Mouse (Mus musculus): ENCODE data around the gene Hoxc5. TPM values are rescaled to one million over a fixed set of nuclear protein-coding genes. Genes with fewer than 3 reads are reported as not detected.

Gene Hoxc5
- polyA plus RNA-seq, 1 experiment from 2014 or later: 4.8 TPM

GRCm38 (mm10) chr15:102984521-102984920, 17.3 kb downstream of the Hoxc5 start:
- peak overlapping the region; percentile 75 for H3K27ac ChIP-seq
- H3K4me2 ChIP-seq: peak overlapping the region; percentile 77
- H3K9ac ChIP-seq: peak overlapping the region; percentile 27; the same call in 1 of the 2 replicates
- peaks cover 78% of the 10 kb centered on the region for H3K4me1 ChIP-seq
- H3K9me3 ChIP-seq (replicated peaks): no peaks in the 10 kb centered on the region
- peak overlapping the region; percentile 10; the same call in 1 of the 2 replicates for H3K4me3 ChIP-seq (replicated peaks)
- H3K36me3 ChIP-seq: 0 out of 2 replicates have a peak, but pooled peaks cover 3% of the 10 kb centered on the region
- WGBS: 13% methylated on average over 10 of the region's 10 CpGs
- peaks cover 77% of the 10 kb centered on the region for H3K27me3 ChIP-seq
- ATAC-seq (replicated peaks; ENCODE audit: low FRiP score): no peak

GRCm38 (mm10) chr15:102984925-102985324, 17.7 kb downstream of the Hoxc5 start:
- Histone ChIP-seq H3K4me2 (peak overlapping the region; percentile 77), H3K4me1 (peaks cover 78% of the 10 kb centered on the region), H3K9ac (peak overlapping the region; percentile 27; the same call in 1 of the 2 replicates), H3K27me3 (peaks cover 77% of the 10 kb centered on the region), H3K9me3 (replicated peaks) (no peaks in the 10 kb centered on the region), H3K36me3 (0 out of 2 replicates have a peak, but pooled peaks cover 3% of the 10 kb centered on the region), H3K27ac (peak overlapping the region; percentile 75), H3K4me3 (replicated peaks) (peak overlapping the region; percentile 10; the same call in 1 of the 2 replicates)
- WGBS: 17% methylated on average over 3 of the region's 3 CpGs
- ATAC-seq (replicated peaks; ENCODE audit: low FRiP score): no peak

GRCm38 (mm10) chr15:102987124-102987833, 20.0 kb downstream of the Hoxc5 start:
- Histone ChIP-seq H3K27ac (peak overlapping the region; percentile 71), H3K4me2 (peak overlapping the region; percentile 17), H3K9me3 (replicated peaks) (no peaks in the 10 kb centered on the region), H3K27me3 (peaks cover 85% of the 10 kb centered on the region), H3K9ac (no peak overlapping the region), H3K4me1 (peaks cover 89% of the 10 kb centered on the region), H3K36me3 (0 out of 2 replicates have a peak, but pooled peaks cover 3% of the 10 kb centered on the region), H3K4me3 (replicated peaks) (no peak overlapping the region)
- 0 out of 2 replicates have a peak, but pooled peaks have one; percentile 6 for ATAC-seq (replicated peaks; ENCODE audit: low FRiP score)
- 6% methylated on average over 21 of the region's 21 CpGs for WGBS

DNA sequence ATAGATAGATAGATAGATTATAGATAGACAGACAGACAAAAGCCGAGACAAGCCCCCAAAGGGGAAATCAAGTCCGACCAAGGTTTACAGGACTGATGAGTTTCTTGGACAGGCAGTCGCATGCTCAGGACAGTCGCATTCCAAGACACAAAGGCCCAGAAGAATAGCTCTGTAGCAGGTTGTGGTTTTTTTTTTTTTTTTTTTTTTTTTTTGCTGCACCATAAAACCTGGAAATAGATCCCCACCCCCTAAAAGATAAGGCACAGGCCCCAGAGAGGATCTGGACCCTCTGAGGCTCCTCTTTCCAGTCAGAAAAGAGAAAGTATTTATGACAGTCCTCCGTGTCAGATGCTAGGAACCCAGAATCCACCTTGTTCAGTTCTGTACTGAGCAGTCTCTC, 20.8 kb downstream of the Hoxc5 start:
- Histone ChIP-seq H3K4me1 (peaks cover 94% of the 10 kb centered on the region), H3K4me3 (replicated peaks) (no peak overlapping the region), H3K27ac (no peak overlapping the region), H3K9me3 (replicated peaks) (no peaks in the 10 kb centered on the region), H3K4me2 (no peak overlapping the region), H3K9ac (no peak overlapping the region), H3K27me3 (peaks cover 87% of the 10 kb centered on the region), H3K36me3 (0 out of 2 replicates have a peak, but pooled peaks cover 3% of the 10 kb centered on the region)
- WGBS: 45% methylated on average over 5 of the region's 5 CpGs
- no peak for ATAC-seq (replicated peaks; ENCODE audit: low FRiP score)

GRCm38 (mm10) chr15:102990461-102991397, 23.5 kb downstream of the Hoxc5 start, which contains the start of gene Hoxc8:
Hoxc8 (plus strand) TSS chr15:102990607.
- Histone ChIP-seq H3K4me1 (peaks cover 84% of the 10 kb centered on the region), H3K4me3 (replicated peaks) (peak within 1 kb of the TSS; percentile 57), H3K9me3 (replicated peaks) (no peaks in the 10 kb centered on the region), H3K9ac (peak within 1 kb of the TSS; percentile 68), H3K27ac (peak within 1 kb of the TSS; percentile 89), H3K4me2 (peak within 1 kb of the TSS; percentile 86), H3K36me3 (no peaks in the 10 kb centered on the region), H3K27me3 (peaks cover 79% of the 10 kb centered on the region)
- 1% methylated on average over 69 of the region's 69 CpGs for WGBS
- 0 out of 2 replicates have a peak, but pooled peaks have one; percentile 26 for ATAC-seq (replicated peaks; ENCODE audit: low FRiP score)

- 15% methylated on average over 7 of the region's 7 CpGs for WGBS
- peak overlapping the region; percentile 57 for H3K4me3 ChIP-seq (replicated peaks)
- H3K9me3 ChIP-seq (replicated peaks): no peaks in the 10 kb centered on the region
- ATAC-seq (replicated peaks; ENCODE audit: low FRiP score): no peak
- peak overlapping the region; percentile 89 for H3K27ac ChIP-seq
- peaks cover 84% of the 10 kb centered on the region for H3K4me1 ChIP-seq
- no peaks in the 10 kb centered on the region for H3K36me3 ChIP-seq
- peak overlapping the region; percentile 86 for H3K4me2 ChIP-seq
- peaks cover 75% of the 10 kb centered on the region for H3K27me3 ChIP-seq
- peak overlapping the region; percentile 68 for H3K9ac ChIP-seq
Measured at GRCm38 (mm10) chr15:102991782-102992181, 24.5 kb downstream of the Hoxc5 start.

GRCm38 (mm10) chr15:102992206-102992605, 25.0 kb downstream of the Hoxc5 start:
- Histone ChIP-seq H3K9me3 (replicated peaks) (no peaks in the 10 kb centered on the region), H3K27me3 (peaks cover 73% of the 10 kb centered on the region), H3K9ac (peak overlapping the region; percentile 68), H3K4me2 (peak overlapping the region; percentile 86), H3K4me1 (peaks cover 82% of the 10 kb centered on the region), H3K27ac (peak overlapping the region; percentile 89), H3K4me3 (replicated peaks) (peak overlapping the region; percentile 57), H3K36me3 (no peaks in the 10 kb centered on the region)
- 4% methylated on average over 11 of the region's 11 CpGs for WGBS
- ATAC-seq (replicated peaks; ENCODE audit: low FRiP score): no peak

DNA sequence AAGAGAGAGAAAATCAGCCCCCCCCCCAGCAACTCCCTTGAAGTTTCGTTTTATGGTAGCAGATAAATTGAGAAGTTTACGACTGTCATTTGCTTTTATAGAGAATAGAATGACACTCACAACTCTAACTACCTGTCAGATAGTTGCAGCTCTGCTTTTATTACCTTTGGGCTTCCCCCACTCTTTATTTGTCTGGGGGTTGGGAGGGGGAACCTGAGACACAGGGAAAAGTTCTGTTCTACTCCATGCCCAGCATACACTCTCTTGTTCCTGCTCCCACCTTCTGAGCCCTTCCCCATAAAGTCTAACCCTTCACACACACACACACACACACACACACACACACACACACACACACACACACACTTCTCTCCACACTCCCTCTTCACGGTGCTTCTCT, 25.6 kb downstream of the Hoxc5 start:
- peaks cover 68% of the 10 kb centered on the region for H3K27me3 ChIP-seq
- peak overlapping the region; percentile 86 for H3K4me2 ChIP-seq
- H3K9ac ChIP-seq: peak overlapping the region; percentile 68; the same call in 1 of the 2 replicates
- no peaks in the 10 kb centered on the region for H3K36me3 ChIP-seq
- peaks cover 79% of the 10 kb centered on the region for H3K4me1 ChIP-seq
- H3K27ac ChIP-seq: peak overlapping the region; percentile 89; the same call in 1 of the 2 replicates
- peak; percentile 63 for ATAC-seq (replicated peaks; ENCODE audit: low FRiP score)
- WGBS: 10% methylated on average over 3 of the region's 3 CpGs
- H3K4me3 ChIP-seq (replicated peaks): peak overlapping the region; percentile 57
- H3K9me3 ChIP-seq (replicated peaks): no peaks in the 10 kb centered on the region

GRCm38 (mm10) chr15:102996548-102996947, 29.3 kb downstream of the Hoxc5 start:
- H3K4me3 ChIP-seq (replicated peaks): peak overlapping the region; percentile 58
- H3K27me3 ChIP-seq: peaks cover 62% of the 10 kb centered on the region
- H3K9me3 ChIP-seq (replicated peaks): no peaks in the 10 kb centered on the region
- no peaks in the 10 kb centered on the region for H3K36me3 ChIP-seq
- H3K4me2 ChIP-seq: peak overlapping the region; percentile 78
- H3K4me1 ChIP-seq: peaks cover 74% of the 10 kb centered on the region
- 13% methylated on average over 9 of the region's 9 CpGs for WGBS
- H3K9ac ChIP-seq: peak overlapping the region; percentile 27; the same call in 1 of the 2 replicates
- peak overlapping the region; percentile 96 for H3K27ac ChIP-seq
- no peak for ATAC-seq (replicated peaks; ENCODE audit: low FRiP score)

- H3K27ac ChIP-seq: peak overlapping the region; percentile 96
- no peak for ATAC-seq (replicated peaks; ENCODE audit: low FRiP score)
- peaks cover 63% of the 10 kb centered on the region for H3K27me3 ChIP-seq
- H3K4me1 ChIP-seq: peaks cover 74% of the 10 kb centered on the region
- H3K9ac ChIP-seq: peak overlapping the region; percentile 19
- no peaks in the 10 kb centered on the region for H3K36me3 ChIP-seq
- H3K4me3 ChIP-seq (replicated peaks): peak overlapping the region; percentile 58
- peak overlapping the region; percentile 78 for H3K4me2 ChIP-seq
- WGBS: 10% methylated on average over 3 of the region's 3 CpGs
- H3K9me3 ChIP-seq (replicated peaks): no peaks in the 10 kb centered on the region
Measured at GRCm38 (mm10) chr15:102997431-102997830, 30.2 kb downstream of the Hoxc5 start.

GRCm38 (mm10) chr15:102997939-102998355, 30.7 kb downstream of the Hoxc5 start, which contains the start of gene Hoxc6:
Hoxc6 (plus strand) TSS chr15:102998257.
- Histone ChIP-seq H3K4me2 (peak within 1 kb of the TSS; percentile 78), H3K27ac (peak within 1 kb of the TSS; percentile 96), H3K4me1 (peaks cover 74% of the 10 kb centered on the region), H3K4me3 (replicated peaks) (peak within 1 kb of the TSS; percentile 58), H3K27me3 (peaks cover 63% of the 10 kb centered on the region), H3K9me3 (replicated peaks) (no peaks in the 10 kb centered on the region), H3K36me3 (no peaks in the 10 kb centered on the region), H3K9ac (peak within 1 kb of the TSS; percentile 80)
- ATAC-seq (replicated peaks; ENCODE audit: low FRiP score): peak; percentile 62
- WGBS: under 1% methylated on average over 19 of the region's 19 CpGs
